Mouse (Mus musculus) cerebellum, adult 2 months (tissue): Measurements from ENCODE around the gene AY074887. TPM values are rescaled to one million over a fixed set of nuclear protein-coding genes. Genes with fewer than 3 reads are reported as not detected.

Experiments used
- DNase-seq, 2 experiments: peaks; one replicate each; pipeline ENCODE4 v3.0.0; 2021
- H3K27ac ChIP-seq: fragments of 200-500 bp; 2 replicates; pipeline ENCODE4 v1.5.1; 2012; ENCODE audit warnings: low read length, control low read depth, inconsistent platforms; ENCODE audit not compliant: insufficient read depth
- H3K27me3 ChIP-seq: fragments of 200-500 bp; 2 replicates; pipeline ENCODE4 v1.6.1; 2012; ENCODE audit warnings: inconsistent platforms, mild to moderate bottlenecking, low read length, moderate library complexity; ENCODE audit not compliant: control insufficient read depth, insufficient read depth
- H3K4me1 ChIP-seq: fragments of 200-500 bp; 2 replicates; pipeline ENCODE4 v1.6.1; 2011; ENCODE audit warnings: low read length; ENCODE audit not compliant: control insufficient read depth, insufficient read depth
- H3K4me3 ChIP-seq: fragments of 200-500 bp; replicated peaks from 2 replicates; pipeline ENCODE3; 2011; ENCODE audit warnings: mild to moderate bottlenecking, low read depth, low read length, control low read depth; ENCODE audit not compliant: insufficient read depth
- CTCF ChIP-seq: fragments of 200-500 bp; IDR thresholded peaks from 2 replicates; pipeline ENCODE4 v1.5.1; 2011; ENCODE audit warnings: low read depth, mild to moderate bottlenecking, control low read depth, low read length, moderate library complexity, borderline replicate concordance; ENCODE audit not compliant: insufficient read depth
- POLR2A ChIP-seq: fragments of 200-500 bp; IDR thresholded peaks from 2 replicates; pipeline ENCODE4 v1.6.1; 2011; ENCODE audit warnings: low read length, control low read depth, borderline replicate concordance; ENCODE audit not compliant: insufficient read depth
- WGBS: fragments of 180-500 bp; shearing (Covaris S2); methylation state at CpG from one replicate; pipeline ENCODE4 v1.1.7; 2018; 5-methylcytosine and 5-hydroxymethylcytosine counted together
- polyA plus RNA-seq: library from polyadenylated mRNA; depleted of rRNA; stranded (reverse); fragments of >200 nt; gene quantifications from 2 replicates; pipeline ENCODE4 v1.2.3, GENCODE M21; 2012

The AY074887 gene
- polyA plus RNA-seq, 1 experiment: not detected

DNA sequence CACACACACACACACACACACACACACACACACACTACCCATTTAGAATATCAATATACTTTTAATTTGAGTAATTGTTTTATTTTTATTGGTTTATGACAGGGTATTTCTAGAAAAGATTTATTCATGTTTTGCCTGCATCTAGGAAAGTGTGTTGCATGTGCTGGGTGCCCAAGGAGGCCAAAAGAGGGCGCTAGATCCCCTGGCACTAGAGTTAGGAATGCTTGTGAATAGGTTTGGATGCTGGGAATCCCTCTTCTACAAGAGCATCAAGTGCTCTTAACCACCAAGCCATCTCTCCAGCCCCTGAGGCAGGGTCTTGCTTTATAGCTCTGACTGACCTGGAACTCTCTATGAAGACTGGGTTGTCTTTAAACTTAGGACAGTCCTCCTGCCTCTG lies 19.0 kb downstream of the AY074887 start:
- H3K4me3 ChIP-seq: no peak overlapping the region
- WGBS: 20% methylated on average over 1 of the region's 1 CpGs
- H3K27me3 ChIP-seq: no peaks in the 10 kb centered on the region
- no peak for DNase-seq
- H3K27ac ChIP-seq: no peak overlapping the region
- H3K4me1 ChIP-seq: no peaks in the 10 kb centered on the region
- TF ChIP-seq CTCF (no peak), POLR2A (no peak)

GRCm38 (mm10) chr9:54930741-54931140 lies 20.1 kb downstream of the AY074887 start:
- WGBS: 90% methylated on average over 1 of the region's 1 CpGs
- H3K27ac ChIP-seq: no peak overlapping the region
- no peaks in the 10 kb centered on the region for H3K4me1 ChIP-seq
- no peaks in the 10 kb centered on the region for H3K27me3 ChIP-seq
- H3K4me3 ChIP-seq: no peak overlapping the region
- DNase-seq: no peak
- no peak for TF ChIP-seq CTCF
- no peak for TF ChIP-seq POLR2A

- no peak for DNase-seq
- H3K4me1 ChIP-seq: no peaks in the 10 kb centered on the region
- H3K27me3 ChIP-seq: no peaks in the 10 kb centered on the region
- 64% methylated on average over 4 of the region's 4 CpGs for WGBS
- TF ChIP-seq CTCF (no peak), POLR2A (no peak)
- no peak overlapping the region for H3K4me3 ChIP-seq
- no peak overlapping the region for H3K27ac ChIP-seq
These were observed 30.9 kb downstream of the AY074887 start for GRCm38 (mm10) chr9:54919946-54920345.

- TF ChIP-seq CTCF (no peak), POLR2A (no peak)
- Histone ChIP-seq H3K4me3 (no peak overlapping the region), H3K4me1 (no peaks in the 10 kb centered on the region), H3K27me3 (no peaks in the 10 kb centered on the region), H3K27ac (no peak overlapping the region)
- DNase-seq: no peak
- WGBS: 97% methylated on average over 5 of the region's 5 CpGs
These were observed 32.0 kb downstream of the AY074887 start for GRCm38 (mm10) chr9:54918781-54919180.

DNA sequence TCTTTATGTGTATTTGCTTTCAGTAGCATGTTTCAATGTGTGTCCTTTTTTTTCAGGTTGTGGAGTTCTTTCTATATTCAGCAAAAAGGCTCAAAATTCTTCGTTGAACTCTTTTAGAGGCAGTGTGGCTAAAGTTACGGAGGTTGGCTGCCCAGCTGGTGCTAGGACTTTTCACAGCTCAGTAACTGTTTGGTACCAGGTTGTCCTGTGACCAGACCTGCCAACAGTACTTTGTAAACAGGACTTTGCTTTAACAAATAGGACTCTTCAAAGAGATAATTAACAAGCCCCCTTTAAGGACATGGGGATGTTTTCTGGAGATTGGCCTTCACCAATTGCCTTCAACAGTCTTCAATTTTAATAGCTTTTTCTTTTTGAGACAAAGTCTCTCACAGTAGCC lies 32.6 kb downstream of the AY074887 start:
- TF ChIP-seq POLR2A (no peak), CTCF (no peak)
- WGBS: 81% methylated on average over 2 of the region's 2 CpGs
- H3K4me3 ChIP-seq: no peak overlapping the region

GRCm38 (mm10) chr9:54917010-54917677 lies 33.7 kb downstream of the AY074887 start, which contains the start of gene Hykk:
Hykk (plus strand) TSS chr9:54917283.
- Histone ChIP-seq H3K27me3 (no peaks in the 10 kb centered on the region), H3K4me3 (peak within 1 kb of the TSS; percentile 86), H3K27ac (no peak within 1 kb of the TSS), H3K4me1 (no peaks in the 10 kb centered on the region)
- peak; percentile 88 to 96 for DNase-seq
- WGBS: under 1% methylated on average over 34 of the region's 34 CpGs
- TF ChIP-seq CTCF: no peak
- TF ChIP-seq POLR2A: peak; percentile 59

More for the DNA sequence above, 32.6 kb downstream of the AY074887 start:
- Histone ChIP-seq H3K27me3 (no peaks in the 10 kb centered on the region), H3K4me1 (no peaks in the 10 kb centered on the region), H3K27ac (no peak overlapping the region)
- DNase-seq: no peak

DNA sequence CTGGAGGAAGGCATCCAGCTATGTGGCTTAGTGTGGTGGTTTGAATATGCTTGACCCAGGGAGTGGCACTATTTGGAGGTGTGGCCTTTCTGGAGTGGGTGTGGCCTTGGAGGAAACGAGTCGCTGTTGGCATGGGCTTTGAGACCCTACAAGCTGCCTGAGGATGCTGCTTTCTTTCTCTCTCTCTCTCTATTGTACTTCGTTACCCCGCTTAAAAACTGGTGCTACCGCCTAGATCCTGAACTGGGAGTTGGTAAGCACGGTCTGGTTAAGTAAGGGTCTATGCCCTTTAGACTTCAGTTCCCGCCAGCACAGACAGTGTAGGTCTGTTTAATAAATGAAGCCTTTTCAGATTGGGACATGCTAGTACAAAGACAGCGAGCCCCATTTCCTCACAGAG lies 34.4 kb downstream of the AY074887 start:
- TF ChIP-seq CTCF (no peak), POLR2A (no peak)
- peak; percentile 12 to 13 for DNase-seq
- H3K4me3 ChIP-seq: peak overlapping the region; percentile 86
- no peaks in the 10 kb centered on the region for H3K4me1 ChIP-seq
- H3K27ac ChIP-seq: no peak overlapping the region
- 77% methylated on average over 8 of the region's 8 CpGs for WGBS
- H3K27me3 ChIP-seq: no peaks in the 10 kb centered on the region

- Histone ChIP-seq H3K27ac (no peak overlapping the region), H3K4me1 (no peaks in the 10 kb centered on the region), H3K27me3 (no peaks in the 10 kb centered on the region), H3K4me3 (no peak overlapping the region)
- TF ChIP-seq POLR2A: no peak
- no peak for TF ChIP-seq CTCF
- 67% methylated on average over 7 of the region's 7 CpGs for WGBS
- DNase-seq: no peak
These were observed 35.2 kb downstream of the AY074887 start for GRCm38 (mm10) chr9:54915576-54915975.
